8 mouse cellular contexts compared by ENCODE assay signal in the genomic region with DNA sequence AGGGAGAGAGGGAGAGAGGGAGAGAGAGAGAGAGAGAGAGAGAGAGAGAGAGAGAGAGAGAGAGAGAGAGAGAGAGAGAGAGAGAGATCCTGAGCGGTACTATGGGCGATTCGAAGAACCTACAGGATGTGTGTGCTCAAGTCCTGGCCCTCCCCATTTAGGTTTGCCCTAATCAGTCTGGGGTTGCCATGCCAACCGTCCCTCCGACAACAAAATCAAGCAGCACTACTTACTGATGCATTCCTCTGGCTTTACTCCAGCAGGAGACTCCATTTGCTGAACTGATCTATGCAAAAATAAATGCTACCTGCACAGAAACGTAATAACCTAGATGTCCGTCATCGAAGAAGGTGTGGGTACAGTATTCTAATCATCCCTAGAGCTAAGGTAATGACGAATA. TPM values are rescaled to one million over a fixed set of nuclear protein-coding genes. Genes with fewer than 3 reads are reported as not detected.
DNase-seq lines count a peak whose midpoint lies in the region; ATAC-seq and TF ChIP-seq lines count a peak whose summit lies in the region.

No protein-coding gene starts in this region.

- DNase-seq in adrenal gland, postnatal 14 days, result peak; percentile 79
- peak; percentile 77 for DNase-seq in kidney, postnatal 10 days
- peak; percentile 41 for DNase-seq in liver, adult 2 months (ENCODE audit: extremely low read depth, low read depth, low spot score)
- DNase-seq in natural killer cell, adult 2 months (ENCODE audit: low spot score in 2 of 2), result peak; percentile 61 to 68
- DNase-seq in thymus, adult 2 months, result peak; percentile 37

- peak overlapping the region; percentile 30; the same call in 1 of the 2 replicates for H3K9ac ChIP-seq in embryonic facial prominence, embryonic 12.5 days
- H3K9ac ChIP-seq in heart, embryonic 15.5 days, result no peak overlapping the region
- 0 out of 2 replicates have a peak overlapping the region, but pooled peaks have one; percentile 23 for H3K9ac ChIP-seq in liver, adult 2 months (ENCODE audit: low read depth, low read length)

- H3K27me3 ChIP-seq in embryonic facial prominence, embryonic 12.5 days, result no peaks in the 10 kb centered on the region
- no peaks in the 10 kb centered on the region for H3K27me3 ChIP-seq in heart, embryonic 15.5 days
- H3K27me3 ChIP-seq in liver, adult 2 months (ENCODE audit: control insufficient read depth, insufficient read depth, low read length), result no peaks in the 10 kb centered on the region
- no peaks in the 10 kb centered on the region for H3K27me3 ChIP-seq in thymus, adult 2 months (ENCODE audit: control insufficient read depth, insufficient read depth, low read length)

- no peaks in the 10 kb centered on the region for H3K4me1 ChIP-seq in embryonic facial prominence, embryonic 12.5 days
- peaks cover 13% of the 10 kb centered on the region for H3K4me1 ChIP-seq in heart, embryonic 15.5 days (replicated peaks)
- H3K4me1 ChIP-seq in liver, adult 2 months (ENCODE audit: control insufficient read depth, insufficient read depth, low read length), result no peaks in the 10 kb centered on the region; the same call in 1 of the 2 replicates
- 0 out of 2 replicates have a peak, but pooled peaks cover 2% of the 10 kb centered on the region for H3K4me1 ChIP-seq in thymus, adult 2 months (replicated peaks; ENCODE audit: control insufficient read depth, insufficient read depth, low read length)

- 20% methylated on average over 9 of the region's 9 CpGs for WGBS in embryonic facial prominence, embryonic 12.5 days
- WGBS in heart, embryonic 15.5 days, result 18% methylated on average over 9 of the region's 9 CpGs
- WGBS in liver, adult 2 months, result 24% methylated on average over 9 of the region's 9 CpGs
- WGBS in thymus, adult 2 months, result 32% methylated on average over 9 of the region's 9 CpGs

- no peaks in the 10 kb centered on the region for H3K79me2 ChIP-seq in liver, adult 2 months (ENCODE audit: control insufficient read depth, insufficient read depth, low read length)

- peak overlapping the region; percentile 52 for H3K4me2 ChIP-seq in embryonic facial prominence, embryonic 12.5 days (replicated peaks)
- peak overlapping the region; percentile 71 for H3K4me2 ChIP-seq in heart, embryonic 15.5 days

- ATAC-seq in CD4-positive, CD25-positive, alpha-beta regulatory T cell, adult 4 months, result peak; percentile 65
- no peak for ATAC-seq in embryonic facial prominence, embryonic 12.5 days (ENCODE audit: insufficient number of reproducible peaks, insufficient read depth, low FRiP score, low TSS enrichment)
- peak; percentile 43; the same call in 1 of the 2 replicates for ATAC-seq in heart, embryonic 15.5 days (replicated peaks; ENCODE audit: insufficient number of reproducible peaks, insufficient read depth, low FRiP score, low read depth)

- no peak for TF ChIP-seq POLR2A in liver, adult 2 months (IDR thresholded peaks at IDR 0.05; ENCODE audit: extremely low read depth, insufficient read depth, low read length)
- no peak for TF ChIP-seq POLR2A in thymus, adult 2 months (IDR thresholded peaks at IDR 0.05; ENCODE audit: control insufficient read depth, extremely low read depth, insufficient read depth, low read length, poor library complexity)

- no peaks in the 10 kb centered on the region for H3K36me3 ChIP-seq in embryonic facial prominence, embryonic 12.5 days
- no peaks in the 10 kb centered on the region for H3K36me3 ChIP-seq in heart, embryonic 15.5 days
- no peaks in the 10 kb centered on the region for H3K36me3 ChIP-seq in liver, adult 2 months (ENCODE audit: control insufficient read depth, insufficient read depth, low read length)
- H3K36me3 ChIP-seq in thymus, adult 2 months (ENCODE audit: control insufficient read depth, insufficient read depth, low read length), result no peaks in the 10 kb centered on the region

- peak overlapping the region; percentile 54 for H3K4me3 ChIP-seq in embryonic facial prominence, embryonic 12.5 days
- peak overlapping the region; percentile 80 for H3K4me3 ChIP-seq in heart, embryonic 15.5 days
- H3K4me3 ChIP-seq in liver, adult 2 months (ENCODE audit: insufficient read depth, low read depth, low read length), result peak overlapping the region; percentile 33; the same call in 1 of the 2 replicates
- peak overlapping the region; percentile 19 for H3K4me3 ChIP-seq in thymus, adult 2 months (ENCODE audit: control insufficient read depth, insufficient read depth, low read length)

- TF ChIP-seq CTCF in liver, adult 2 months (IDR thresholded peaks at IDR 0.05; ENCODE audit: low read depth, low read length), result no peak
- no peak for TF ChIP-seq CTCF in thymus, adult 2 months (IDR thresholded peaks at IDR 0.05; ENCODE audit: borderline replicate concordance, control insufficient read depth, extremely low read depth, insufficient read depth, low read length, poor library complexity)

- H3K9me3 ChIP-seq in embryonic facial prominence, embryonic 12.5 days, result no peaks in the 10 kb centered on the region
- no peaks in the 10 kb centered on the region for H3K9me3 ChIP-seq in heart, embryonic 15.5 days (replicated peaks)

- peak overlapping the region; percentile 88 for H3K27ac ChIP-seq in embryonic facial prominence, embryonic 12.5 days
- H3K27ac ChIP-seq in heart, embryonic 15.5 days, result peak overlapping the region; percentile 60
- H3K27ac ChIP-seq in liver, adult 2 months (replicated peaks; ENCODE audit: insufficient read depth, low read depth, low read length), result 0 out of 2 replicates have a peak overlapping the region, but pooled peaks have one; percentile 24
- no peak overlapping the region for H3K27ac ChIP-seq in thymus, adult 2 months (ENCODE audit: control insufficient read depth, insufficient read depth, low read length)

RNA-seq across cellular contexts. Expression of a gene that starts 20.0 kb away (rescaled TPM):
- 1 to 10 TPM in 1 of 2 experiments, under 1 TPM in 1; 0.51 to 1.8 TPM for polyA plus RNA-seq in CD4-positive, CD25-positive, alpha-beta regulatory T cell, adult 4 months (2017; shearing (Covaris generic))
- total RNA-seq in adrenal gland, postnatal 14 days (2021), result 15.1 and 18.3 TPM in 2 replicates
- 10.5 and 11.9 TPM in 2 replicates for polyA plus RNA-seq in embryonic facial prominence, embryonic 12.5 days (2016; fragmentation: Nextera tagmentation; extraction: Ambion mirVana)
- polyA plus RNA-seq in heart, embryonic 15.5 days (2015; fragmentation: Nextera tagmentation; extraction: Ambion mirVana), result 1.8 and 2.9 TPM in 2 replicates
- 6.1 and 7.7 TPM in 2 replicates for total RNA-seq in liver, adult 2 months (2014; rRNA removed)
- polyA plus RNA-seq in liver, adult 2 months (2012; rRNA removed), result 14.4 and 15.2 TPM in 2 replicates
- 2.4 TPM in 2 replicates for polyA plus RNA-seq in thymus, adult 2 months (2012; rRNA removed)

RNA-seq across cellular contexts. Expression of a gene that starts 49.1 kb away (rescaled TPM):
- 1 to 10 TPM; 6.7 to 7.4 TPM for polyA plus RNA-seq in CD4-positive, CD25-positive, alpha-beta regulatory T cell, adult 4 months (2017; shearing (Covaris generic))
- 1.5 and 3.6 TPM in 2 replicates for total RNA-seq in adrenal gland, postnatal 14 days (2021)
- polyA plus RNA-seq in embryonic facial prominence, embryonic 12.5 days (2016; fragmentation: Nextera tagmentation; extraction: Ambion mirVana), result 1.7 and 3.0 TPM in 2 replicates
- 1.6 and 3.9 TPM in 2 replicates for polyA plus RNA-seq in heart, embryonic 15.5 days (2015; fragmentation: Nextera tagmentation; extraction: Ambion mirVana)
- 0.07 and 0.09 TPM in 2 replicates for total RNA-seq in liver, adult 2 months (2014; rRNA removed)
- not detected in 2 replicates for polyA plus RNA-seq in liver, adult 2 months (2012; rRNA removed)
- 7.9 and 11.1 TPM in 2 replicates for polyA plus RNA-seq in thymus, adult 2 months (2012; rRNA removed)

Comparison
In these comparisons a context has a peak if more than half of its experiments do, and no peak if none do; other contexts are left out.
1. H3K4me3 ChIP-seq: peak in every context shown above with its lines; median percentile 80 in heart, embryonic 15.5 days; 54 in embryonic facial prominence, embryonic 12.5 days; 33 in liver, adult 2 months; 19 in thymus, adult 2 months.